Mouse (Mus musculus) midbrain, embryonic 10.5 days (tissue): ENCODE results near the gene Afmid. TPM values are rescaled to one million over a fixed set of nuclear protein-coding genes. Genes with fewer than 3 reads are reported as not detected.
A peak's percentile ranks its signal among the peaks of the same experiment; 100 is the strongest.

Source experiments
- DNase-seq: peaks from one replicate; pipeline ENCODE4 v3.0.0-alpha.2; 2017; ENCODE audit warnings: low spot score
- H3K27ac ChIP-seq: fragments of 300-500 bp; sonication (generic); replicated peaks from 2 replicates; pipeline ENCODE4 v1.5.1; 2016; ENCODE audit warnings: mild to moderate bottlenecking
- H3K27me3 ChIP-seq: fragments of 300-500 bp; sonication (generic); 2 replicates; pipeline ENCODE4 v1.6.1; 2016; ENCODE audit warnings: low read depth, mild to moderate bottlenecking; ENCODE audit not compliant: poor library complexity, severe bottlenecking
- H3K36me3 ChIP-seq: fragments of 300-500 bp; sonication (generic); 2 replicates; pipeline ENCODE4 v1.6.1; 2016; ENCODE audit warnings: mild to moderate bottlenecking, moderate library complexity
- H3K4me1 ChIP-seq: fragments of 300-500 bp; sonication (generic); 2 replicates; pipeline ENCODE4 v1.6.1; 2016
- H3K4me3 ChIP-seq: fragments of 300-500 bp; sonication (generic); 2 replicates; pipeline ENCODE4 v1.5.1; 2016; ENCODE audit warnings: mild to moderate bottlenecking, moderate library complexity
- H3K9me3 ChIP-seq: fragments of 300-500 bp; sonication (generic); replicated peaks from 2 replicates; pipeline ENCODE4 v1.6.1; 2016; ENCODE audit warnings: mild to moderate bottlenecking
- WGBS: fragments of 180-500 bp; shearing (Covaris S2); methylation state at CpG from one replicate; pipeline ENCODE4 v1.1.7; 2016; 5-methylcytosine and 5-hydroxymethylcytosine counted together
- polyA plus RNA-seq: library from polyadenylated mRNA; unstranded; fragments of >200 nt; fragmentation: Nextera tagmentation; extraction: Ambion mirVana; gene quantifications from 2 replicates; pipeline ENCODE4 v1.2.1, GENCODE M21; 2016

The Afmid gene
- polyA plus RNA-seq, 1 experiment from 2014 or later = 3.5 TPM

DNA sequence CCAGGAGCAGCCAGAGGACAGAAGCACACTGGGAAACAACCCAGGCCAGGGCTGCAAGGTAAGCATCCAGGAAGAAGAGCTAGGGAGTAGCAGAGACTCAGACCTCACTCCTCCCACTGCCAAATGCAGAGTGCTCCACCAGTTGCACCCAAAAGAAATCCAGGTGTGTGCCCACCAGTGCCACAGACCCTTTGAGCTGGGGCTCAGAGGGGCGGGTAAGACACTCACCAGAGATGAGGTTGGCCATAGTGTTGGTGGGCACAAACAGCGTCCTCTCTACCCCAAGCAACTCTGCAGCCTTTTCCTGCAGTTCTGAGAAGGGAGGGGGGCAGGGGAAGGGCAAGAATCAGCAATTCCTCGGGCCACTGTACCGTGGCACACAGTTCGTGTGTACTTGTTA lies 45.7 kb downstream of the Afmid start:
- Histone ChIP-seq H3K36me3 (0 out of 2 replicates have a peak, but pooled peaks cover 3% of the 10 kb centered on the region), H3K27me3 (peaks cover 42% of the 10 kb centered on the region), H3K9me3 (no peaks in the 10 kb centered on the region), H3K4me1 (peaks cover 65% of the 10 kb centered on the region), H3K4me3 (no peak overlapping the region), H3K27ac (no peak overlapping the region)
- whole genome bisulfite sequencing = 66% methylated on average over 5 of the region's 5 CpGs
- no peak for DNase-seq

DNA sequence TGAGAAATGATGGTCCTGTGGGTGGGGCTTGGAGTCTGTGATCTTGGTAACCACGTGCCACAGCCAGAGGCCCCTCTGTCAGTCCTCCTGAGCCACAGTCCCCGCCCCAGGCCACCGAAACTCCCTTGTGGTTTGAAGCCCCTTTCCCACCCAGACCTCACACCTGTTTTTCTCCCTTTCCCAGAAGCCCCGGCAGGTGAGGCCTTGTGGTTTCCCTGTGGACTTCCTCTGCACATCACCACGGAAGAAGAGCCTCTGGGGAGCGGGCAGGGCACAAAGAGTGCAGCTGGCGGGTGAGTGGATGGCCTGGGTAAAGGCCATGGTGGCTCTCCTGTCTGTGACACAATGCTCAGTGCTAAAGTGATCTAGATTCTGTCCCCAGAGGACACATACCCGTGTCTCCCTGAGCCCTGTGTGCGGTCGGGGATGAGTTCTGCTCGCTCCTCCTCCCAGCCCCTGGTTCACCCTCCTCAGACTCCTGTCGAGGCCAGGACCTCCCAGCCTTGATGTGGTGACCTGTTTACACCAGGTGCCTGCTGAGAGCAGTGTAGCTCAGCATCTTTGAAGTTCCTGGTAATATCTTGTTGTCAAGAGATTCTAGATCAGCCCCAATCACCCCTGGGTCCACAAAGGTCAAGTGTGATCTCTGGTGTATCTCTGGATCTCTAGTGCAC lies 46.3 kb downstream of the Afmid start:
- no peaks in the 10 kb centered on the region for H3K9me3 ChIP-seq
- DNase-seq = no peak
- 0 out of 2 replicates have a peak, but pooled peaks cover 3% of the 10 kb centered on the region for H3K36me3 ChIP-seq
- 67% methylated on average over 12 of the region's 12 CpGs for WGBS
- H3K4me3 ChIP-seq = peak overlapping the region; percentile 61
- peaks cover 58% of the 10 kb centered on the region for H3K4me1 ChIP-seq
- 0 out of 2 replicates have a peak overlapping the region, but pooled peaks have one; percentile 84 for H3K27ac ChIP-seq
- H3K27me3 ChIP-seq = peaks cover 42% of the 10 kb centered on the region

DNA sequence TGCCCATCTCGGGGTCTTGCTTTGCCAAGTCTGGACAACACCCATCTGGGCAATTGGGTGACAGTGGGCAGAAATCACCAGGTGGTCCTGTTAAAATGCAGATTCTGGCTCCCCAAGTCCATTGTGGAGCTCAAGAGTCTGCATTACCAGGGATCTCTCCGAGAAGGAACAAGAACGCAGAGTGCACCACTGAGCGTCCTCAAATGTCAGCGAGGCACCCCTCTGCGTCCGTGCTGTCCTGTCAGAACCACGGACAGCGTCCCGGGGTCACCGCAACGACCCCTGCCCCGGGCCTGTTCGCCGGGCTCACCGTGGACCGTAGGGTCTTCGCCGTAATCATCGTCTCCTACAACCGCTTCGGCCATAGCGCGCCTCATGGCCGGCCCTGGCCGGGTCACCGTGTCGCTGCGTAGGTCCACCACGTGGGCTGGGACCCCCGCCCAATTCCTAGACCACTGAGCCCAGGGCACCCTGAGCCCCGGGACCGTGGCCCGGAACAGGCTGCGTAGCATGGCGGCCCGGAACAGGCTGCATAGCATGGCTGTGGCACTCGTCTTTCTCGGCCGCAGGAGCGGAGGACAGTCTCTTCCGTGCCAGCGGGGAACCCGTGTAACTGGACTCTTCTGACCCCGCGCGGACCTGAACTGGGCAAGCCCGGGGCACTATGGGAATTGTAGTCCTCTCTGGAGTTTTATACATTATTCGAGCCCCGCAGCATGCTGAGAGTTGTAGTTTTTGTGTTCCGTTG lies 47.3 kb downstream of the Afmid start, which contains the start of gene Tha1:
Gene Tha1, minus strand, starts transcription at position 621 of the 748 bp plus-strand sequence.
- Histone ChIP-seq H3K27ac (peak within 1 kb of the TSS; percentile 84), H3K27me3 (peaks cover 46% of the 10 kb centered on the region), H3K4me3 (peak within 1 kb of the TSS; percentile 61), H3K36me3 (0 out of 2 replicates have a peak, but pooled peaks cover 3% of the 10 kb centered on the region), H3K9me3 (no peaks in the 10 kb centered on the region), H3K4me1 (peaks cover 55% of the 10 kb centered on the region)
- WGBS = 1% methylated on average over 51 of the region's 51 CpGs
- peak; percentile 87 for DNase-seq

DNA sequence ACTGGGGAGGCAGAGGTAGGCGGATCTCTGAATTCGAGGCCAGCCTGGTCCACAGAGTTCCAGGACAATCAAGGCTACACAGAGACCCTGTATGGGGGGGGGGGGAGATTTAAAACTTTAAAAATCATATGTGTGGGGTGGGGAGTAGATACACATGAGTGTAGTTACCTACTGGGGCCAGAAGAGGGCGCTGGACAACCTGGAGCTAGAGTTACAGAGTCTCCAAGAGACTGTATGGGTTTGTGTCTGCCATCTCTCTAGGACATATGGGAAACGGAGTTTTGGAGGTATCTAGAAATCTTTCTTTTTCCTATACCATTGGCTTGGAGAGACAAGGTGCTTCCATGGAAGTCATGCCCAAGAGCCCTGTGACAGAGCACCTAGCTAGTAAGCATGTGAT lies 48.7 kb downstream of the Afmid start:
- no peaks in the 10 kb centered on the region for H3K9me3 ChIP-seq
- peaks cover 69% of the 10 kb centered on the region for H3K4me1 ChIP-seq
- H3K27me3 ChIP-seq = peaks cover 41% of the 10 kb centered on the region
- H3K36me3 ChIP-seq = no peaks in the 10 kb centered on the region
- no peak for DNase-seq
- no peak overlapping the region for H3K4me3 ChIP-seq
- no peak overlapping the region for H3K27ac ChIP-seq
- 54% methylated on average over 4 of the region's 4 CpGs for WGBS

DNA sequence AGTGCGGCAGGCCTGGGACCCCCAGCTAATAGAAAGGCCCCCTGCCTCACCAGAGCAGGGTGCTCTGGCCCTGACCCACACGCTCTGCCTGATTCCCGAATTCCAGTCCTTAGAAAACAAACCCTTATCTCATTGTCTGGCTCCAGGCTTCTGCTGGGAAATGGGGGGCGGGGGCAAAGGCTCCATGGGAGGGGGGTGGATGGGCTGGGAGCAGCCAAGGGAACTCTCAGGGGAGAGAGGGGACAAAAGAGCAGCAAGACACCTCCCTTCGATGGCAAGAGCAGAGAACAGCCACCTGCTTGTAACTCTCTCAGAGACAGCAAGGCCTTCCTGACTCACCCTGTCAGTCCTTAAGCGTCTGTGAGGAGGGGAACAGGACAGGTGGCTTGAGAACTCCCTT lies 50.0 kb downstream of the Afmid start:
- H3K27me3 ChIP-seq = peaks cover 45% of the 10 kb centered on the region
- H3K4me1 ChIP-seq = peaks cover 65% of the 10 kb centered on the region
- DNase-seq = no peak
- H3K27ac ChIP-seq = peak overlapping the region; percentile 53
- WGBS = 15% methylated on average over 6 of the region's 6 CpGs
- no peaks in the 10 kb centered on the region for H3K9me3 ChIP-seq
- H3K36me3 ChIP-seq = no peaks in the 10 kb centered on the region
- H3K4me3 ChIP-seq = no peak overlapping the region

DNA sequence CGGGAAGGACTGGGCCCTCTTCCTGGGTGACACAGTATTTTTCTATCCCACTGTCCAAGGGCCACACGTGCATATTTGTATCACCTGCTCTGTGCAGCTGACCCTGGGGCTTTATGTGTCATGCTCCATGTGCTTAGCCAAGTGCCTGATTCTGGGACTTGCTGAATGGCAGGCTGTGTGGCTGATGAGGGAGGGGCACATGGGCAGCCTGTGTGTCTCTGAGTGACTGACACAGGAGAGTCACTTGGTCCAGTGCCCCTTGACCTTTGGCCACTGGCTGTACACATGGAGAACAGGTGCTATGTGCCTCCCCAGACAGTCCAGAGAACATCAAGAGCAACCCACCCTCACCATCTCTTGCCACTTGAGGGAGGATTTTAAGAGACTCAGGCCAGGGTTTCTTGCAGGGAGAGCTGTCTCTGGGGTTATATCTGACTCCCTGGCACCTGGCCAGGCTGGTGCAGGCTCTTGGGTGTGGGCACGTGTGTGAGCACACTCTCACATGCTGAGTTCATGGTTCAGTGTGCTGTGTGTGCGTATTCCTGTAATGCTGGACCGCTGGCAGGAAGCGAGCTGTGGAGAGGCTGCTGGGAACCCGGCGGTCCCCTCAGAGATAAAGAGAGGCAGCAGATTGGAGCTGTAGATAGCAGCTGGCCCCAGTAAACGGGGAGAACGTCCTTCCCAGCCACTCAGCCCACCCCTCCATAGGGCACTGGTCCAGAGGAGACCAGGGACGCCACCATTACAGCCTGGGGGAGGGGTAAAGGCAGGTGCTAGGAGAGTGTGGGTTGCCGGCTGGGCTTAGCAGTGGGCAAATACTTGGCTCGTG lies 52.4 kb downstream of the Afmid start:
- peaks cover 62% of the 10 kb centered on the region for H3K4me1 ChIP-seq
- 0 out of 2 replicates have a peak overlapping the region, but pooled peaks have one; percentile 16 for H3K4me3 ChIP-seq
- H3K27ac ChIP-seq = peak overlapping the region; percentile 68
- no peak for DNase-seq
- H3K9me3 ChIP-seq = no peaks in the 10 kb centered on the region
- H3K36me3 ChIP-seq = no peaks in the 10 kb centered on the region
- 46% methylated on average over 13 of the region's 13 CpGs for WGBS
- H3K27me3 ChIP-seq = peaks cover 45% of the 10 kb centered on the region

DNA sequence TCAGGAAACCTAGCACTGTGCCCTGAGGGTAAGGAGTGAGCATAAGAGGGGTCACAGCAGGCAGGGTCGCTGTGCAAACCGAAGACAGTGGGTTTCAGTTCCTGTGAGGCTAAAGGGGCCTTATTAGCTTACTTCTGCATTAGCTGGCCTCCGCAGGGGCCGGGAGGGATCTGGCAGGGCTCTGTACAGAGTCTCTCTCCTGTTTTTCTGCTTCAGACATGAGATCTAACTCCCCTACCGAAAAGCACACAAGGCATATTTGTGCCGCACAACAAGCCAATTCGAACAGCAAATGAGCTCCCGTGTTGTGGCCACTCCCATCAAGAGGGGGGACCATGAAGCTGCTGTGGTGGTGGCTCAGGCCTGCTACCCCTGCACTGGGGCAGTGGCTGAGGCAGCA lies 53.2 kb downstream of the Afmid start:
- WGBS = 41% methylated on average over 8 of the region's 8 CpGs
- peaks cover 48% of the 10 kb centered on the region for H3K27me3 ChIP-seq
- DNase-seq = no peak
- H3K4me3 ChIP-seq = 0 out of 2 replicates have a peak overlapping the region, but pooled peaks have one; percentile 16
- H3K9me3 ChIP-seq = no peaks in the 10 kb centered on the region
- peak overlapping the region; percentile 68 for H3K27ac ChIP-seq
- peaks cover 61% of the 10 kb centered on the region for H3K4me1 ChIP-seq
- H3K36me3 ChIP-seq = no peaks in the 10 kb centered on the region

DNA sequence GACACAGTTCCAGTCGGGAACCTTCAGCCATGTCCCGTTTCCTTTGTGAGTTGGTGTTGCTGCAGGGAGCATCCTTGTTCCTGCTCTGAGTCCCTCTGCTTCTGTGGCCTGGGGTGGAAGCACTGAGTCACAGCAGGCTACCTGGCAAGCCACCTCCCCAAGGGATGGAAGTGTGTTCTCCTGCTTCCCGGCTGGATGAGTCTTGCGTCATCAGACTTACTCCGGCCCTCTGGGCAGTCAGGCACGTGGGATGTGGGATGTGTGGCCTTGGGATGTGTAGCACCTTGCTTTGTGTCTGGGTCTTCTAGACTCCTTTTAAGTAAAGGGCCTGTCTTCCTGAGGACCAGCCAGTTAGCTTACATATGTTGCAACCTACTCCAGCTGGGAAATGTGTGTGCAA lies 54.0 kb downstream of the Afmid start:
- H3K27me3 ChIP-seq = peaks cover 56% of the 10 kb centered on the region
- H3K27ac ChIP-seq = no peak overlapping the region
- no peak overlapping the region for H3K4me3 ChIP-seq
- H3K9me3 ChIP-seq = no peaks in the 10 kb centered on the region
- peaks cover 61% of the 10 kb centered on the region for H3K4me1 ChIP-seq
- no peak for DNase-seq
- no peaks in the 10 kb centered on the region for H3K36me3 ChIP-seq
- WGBS = 80% methylated on average over 6 of the region's 6 CpGs

DNA sequence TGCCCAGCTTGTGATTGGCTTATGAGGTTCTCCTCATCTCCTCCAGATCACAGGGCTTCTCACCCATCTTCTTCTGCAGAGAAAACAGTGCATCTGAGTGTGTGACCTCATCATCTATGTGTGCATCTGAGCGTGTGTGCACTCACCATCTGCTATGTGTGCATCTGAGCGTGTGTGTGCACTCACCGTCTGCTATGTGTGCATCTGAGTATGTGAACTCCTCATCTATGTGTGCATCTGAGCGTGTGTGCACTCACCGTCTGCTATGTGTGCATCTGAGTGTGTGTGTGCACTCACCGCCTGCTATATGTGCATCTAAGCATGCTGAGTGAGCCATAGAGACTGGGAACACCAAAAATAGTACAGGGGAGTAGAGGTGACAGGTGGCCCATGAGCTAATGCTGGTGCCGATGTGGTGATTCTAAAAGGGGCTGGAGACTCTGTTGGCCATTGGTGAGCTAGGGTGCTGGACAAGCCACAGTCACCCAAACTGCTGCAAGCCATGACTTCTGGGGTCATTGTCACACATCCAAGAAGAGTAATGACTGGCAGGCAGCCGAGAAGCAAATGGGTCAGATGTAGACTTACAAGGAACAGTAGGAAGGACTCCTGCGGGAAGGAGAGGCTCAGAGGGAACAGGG lies 54.7 kb downstream of the Afmid start:
- H3K4me1 ChIP-seq = peaks cover 54% of the 10 kb centered on the region
- WGBS = 88% methylated on average over 9 of the region's 9 CpGs
- no peak overlapping the region for H3K27ac ChIP-seq
- DNase-seq = no peak
- H3K9me3 ChIP-seq = no peaks in the 10 kb centered on the region
- H3K36me3 ChIP-seq = no peaks in the 10 kb centered on the region
- no peak overlapping the region for H3K4me3 ChIP-seq
- peaks cover 56% of the 10 kb centered on the region for H3K27me3 ChIP-seq

DNA sequence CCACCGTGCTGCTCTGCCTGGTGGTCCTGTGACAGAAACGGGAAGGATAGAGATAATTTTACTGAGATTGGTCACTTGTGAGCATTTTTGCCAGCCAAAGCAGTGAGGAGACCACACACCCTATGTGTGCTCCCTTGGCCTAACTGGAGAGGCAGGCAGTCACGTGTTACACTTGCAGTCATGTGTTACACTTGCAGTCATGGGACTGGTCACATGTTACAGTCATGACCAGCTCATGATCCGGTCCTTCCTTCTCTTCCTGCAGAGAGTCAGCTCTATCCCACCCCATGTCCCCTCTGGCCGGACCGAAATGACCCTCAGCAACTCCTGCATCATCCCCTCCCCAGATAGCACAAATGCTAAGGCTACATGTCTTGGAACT lies 55.2 kb downstream of the Afmid start:
- 85% methylated on average over 6 of the region's 6 CpGs for WGBS
- Histone ChIP-seq H3K9me3 (no peaks in the 10 kb centered on the region), H3K4me3 (no peak overlapping the region), H3K27me3 (peaks cover 53% of the 10 kb centered on the region), H3K36me3 (no peaks in the 10 kb centered on the region), H3K4me1 (peaks cover 49% of the 10 kb centered on the region), H3K27ac (no peak overlapping the region)
- no peak for DNase-seq

DNA sequence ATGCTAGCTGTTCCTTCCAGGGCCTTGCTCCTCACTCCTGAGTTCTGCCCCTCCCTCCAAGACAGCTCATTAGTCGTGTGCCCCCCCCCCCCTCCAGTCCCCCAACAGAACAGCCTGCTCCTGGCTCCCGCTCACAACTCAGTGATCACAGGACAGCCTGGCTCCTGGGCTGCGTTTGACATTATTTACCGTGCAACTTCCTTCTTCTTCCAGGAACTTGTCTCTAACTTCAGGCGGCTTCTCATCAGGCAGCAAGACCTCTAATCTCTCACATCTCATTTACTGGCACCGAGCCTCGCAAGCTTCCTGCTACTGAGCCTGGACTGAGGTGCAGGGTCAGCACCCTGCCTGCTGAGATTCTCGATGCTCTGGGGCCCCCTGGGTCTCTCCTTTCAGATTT lies 56.1 kb downstream of the Afmid start:
- Histone ChIP-seq H3K36me3 (no peaks in the 10 kb centered on the region), H3K4me3 (no peak overlapping the region), H3K27ac (peak overlapping the region; percentile 52; the same call in 1 of the 2 replicates), H3K9me3 (no peaks in the 10 kb centered on the region), H3K4me1 (peaks cover 48% of the 10 kb centered on the region), H3K27me3 (peaks cover 58% of the 10 kb centered on the region)
- DNase-seq = no peak
- WGBS = 14% methylated on average over 8 of the region's 8 CpGs

DNA sequence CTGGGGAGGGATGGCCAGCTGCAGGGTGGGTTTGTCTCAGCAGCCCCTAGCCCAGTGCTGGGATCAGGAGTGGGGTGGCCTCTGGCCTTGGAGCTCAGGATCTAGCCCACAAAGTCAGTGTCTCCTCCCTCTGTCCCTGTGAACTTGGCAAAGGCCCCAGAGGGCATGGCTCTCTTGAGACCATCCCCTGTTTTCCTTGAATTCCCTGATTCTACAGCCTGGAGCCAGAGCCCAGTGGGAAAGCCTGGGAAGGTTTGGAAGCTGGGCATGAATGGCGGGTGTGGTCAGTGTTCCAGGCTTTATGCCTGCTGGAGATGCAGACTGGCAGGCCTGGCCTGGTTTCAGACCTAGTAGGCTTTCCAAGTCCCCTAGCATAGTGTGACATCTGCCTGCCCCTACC lies 56.5 kb downstream of the Afmid start:
- peaks cover 62% of the 10 kb centered on the region for H3K27me3 ChIP-seq
- WGBS = 73% methylated on average over 1 of the region's 1 CpGs
- H3K36me3 ChIP-seq = no peaks in the 10 kb centered on the region
- no peak overlapping the region for H3K4me3 ChIP-seq
- DNase-seq = no peak
- peaks cover 48% of the 10 kb centered on the region for H3K4me1 ChIP-seq
- H3K27ac ChIP-seq = peak overlapping the region; percentile 52; the same call in 1 of the 2 replicates
- no peaks in the 10 kb centered on the region for H3K9me3 ChIP-seq
